Mouse (Mus musculus) liver, adult 2 months (tissue): ENCODE measurements at regions not wholly inside any gene's neighbourhood (a gene's known extent, or its start where the extent isn't known, plus 50 kb on each side); places are given as distances from the start of the nearest gene placed in this dataset.

Source experiments
- CTCF ChIP-seq: fragments of 200-500 bp; IDR thresholded peaks from 2 replicates; pipeline ENCODE4 v1.5.1; 2011; ENCODE audit warnings: low read depth, low read length, control low read depth
- POLR2A ChIP-seq: fragments of 200-500 bp; IDR thresholded peaks from 2 replicates; pipeline ENCODE4 v1.6.1; 2011; ENCODE audit warnings: low read length, control low read depth; ENCODE audit not compliant: insufficient read depth; ENCODE audit errors: extremely low read depth

DNA sequence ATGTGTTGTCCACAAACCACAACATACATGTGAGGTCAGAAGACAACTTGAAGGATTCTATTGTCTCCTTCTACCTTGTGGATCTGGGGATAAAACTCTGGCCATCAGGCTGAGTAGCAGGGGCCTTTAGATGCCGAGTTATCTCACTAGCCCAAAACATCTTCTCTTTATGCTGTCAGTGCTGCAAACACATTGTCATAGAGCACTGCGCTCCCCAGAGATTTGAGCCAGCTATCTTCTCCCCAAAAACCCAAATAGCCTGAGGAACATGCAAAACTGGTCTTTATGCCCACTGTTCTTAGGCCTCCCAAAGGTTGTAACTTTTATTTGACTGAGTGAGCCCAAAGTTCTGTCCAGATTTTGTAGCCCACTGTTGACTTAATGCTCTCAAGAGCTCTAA is 102.0 kb downstream of the Dad1 start:
- TF ChIP-seq CTCF (no peak), POLR2A (no peak)
